Mouse (Mus musculus) lung, embryonic 14.5 days (tissue): Measurements from ENCODE around the gene Coq10a. TPM values are rescaled to one million over a fixed set of nuclear protein-coding genes. Genes with fewer than 3 reads are reported as not detected.

Source experiments
- ATAC-seq: fragments of 200-750 bp; cut with Nextera tagmentation; 2 replicates; pipeline ENCODE4 v1.8.0; 2017; ENCODE audit warnings: mild to moderate bottlenecking, moderate TSS enrichment, moderate library complexity; ENCODE audit not compliant: insufficient read depth
- DNase-seq: peaks from one replicate; pipeline ENCODE4 v3.0.0-alpha.2; 2015
- H3K27ac ChIP-seq: fragments of 300-500 bp; sonication (generic); 2 replicates; pipeline ENCODE4 v1.5.1; 2014; ENCODE audit warnings: low read depth, mild to moderate bottlenecking, moderate library complexity
- H3K27me3 ChIP-seq: fragments of 300-500 bp; sonication (generic); 2 replicates; pipeline ENCODE4 v1.6.1; 2014; ENCODE audit warnings: low read length, control low read depth; ENCODE audit not compliant: insufficient read depth
- H3K36me3 ChIP-seq: fragments of 300-500 bp; sonication (generic); 2 replicates; pipeline ENCODE4 v1.6.1; 2014; ENCODE audit warnings: control low read depth; ENCODE audit not compliant: insufficient read depth
- H3K4me1 ChIP-seq: fragments of 300-500 bp; sonication (generic); 2 replicates; pipeline ENCODE4 v1.6.1; 2014; ENCODE audit warnings: antibody characterized with exemption, control low read depth; ENCODE audit not compliant: insufficient read depth
- H3K4me2 ChIP-seq: fragments of 300-500 bp; sonication (generic); 2 replicates; pipeline ENCODE4 v1.6.1; 2014; ENCODE audit warnings: mild to moderate bottlenecking
- H3K4me3 ChIP-seq: fragments of 300-500 bp; sonication (generic); 2 replicates; pipeline ENCODE4 v1.5.1; 2014; ENCODE audit warnings: low read depth, low read length
- H3K9ac ChIP-seq: fragments of 300-500 bp; sonication (generic); 2 replicates; pipeline ENCODE4 v1.6.1; 2014
- H3K9me3 ChIP-seq: fragments of 300-500 bp; sonication (generic); 2 replicates; pipeline ENCODE4 v1.6.1; 2016; ENCODE audit warnings: low read depth, low read length, control low read depth
- CTCF ChIP-seq: IDR thresholded peaks from 2 replicates; pipeline ENCODE4 v1.5.1; 2016; ENCODE audit warnings: antibody characterized with exemption, low read depth
- WGBS: fragments of 180-500 bp; shearing (Covaris S2); extraction: QIAGEN DNeasy Blood & Tissue Kit; methylation state at CpG from one replicate; pipeline ENCODE4 v1.1.7; 2014; 5-methylcytosine and 5-hydroxymethylcytosine counted together
- polyA plus RNA-seq: library from polyadenylated mRNA; unstranded; fragments of >200 nt; fragmentation: Nextera tagmentation; extraction: Ambion mirVana; gene quantifications from 2 replicates; pipeline ENCODE4 v1.2.1, GENCODE M21; 2014

Gene Coq10a
- polyA plus RNA-seq, 1 experiment from 2014 or later = 12.8 TPM

DNA sequence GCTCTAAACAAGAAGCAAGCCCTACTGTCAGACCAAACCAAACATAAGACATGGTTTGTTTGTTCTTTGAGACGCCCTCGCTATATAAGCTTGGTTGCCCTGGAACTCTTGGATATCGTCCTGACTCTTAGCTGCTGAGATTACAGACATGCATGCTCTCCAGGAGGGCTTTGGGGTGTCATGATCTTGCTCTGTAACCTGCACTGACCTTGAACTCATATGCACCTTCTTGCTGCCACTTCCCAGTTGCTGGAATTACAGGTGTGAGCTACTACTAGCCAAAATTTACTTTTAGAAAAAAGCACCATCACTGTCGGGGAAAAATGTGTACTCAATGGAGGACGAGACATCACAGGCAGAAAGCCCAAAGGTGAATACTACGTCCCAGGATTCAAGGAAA, 802 bp upstream of the Coq10a start:
- peaks cover 6% of the 10 kb centered on the region for H3K36me3 ChIP-seq
- H3K4me1 ChIP-seq = peaks cover 8% of the 10 kb centered on the region
- H3K27me3 ChIP-seq = no peaks in the 10 kb centered on the region
- ATAC-seq (no peak), DNase-seq (no peak)
- WGBS = 69% methylated on average over 6 of the region's 6 CpGs
- H3K4me2 ChIP-seq = peak overlapping the region; percentile 93
- 0 out of 2 replicates have a peak overlapping the region, but pooled peaks have one; percentile 70 for H3K9ac ChIP-seq
- no peaks in the 10 kb centered on the region for H3K9me3 ChIP-seq
- no peak for TF ChIP-seq CTCF
- H3K4me3 ChIP-seq = peak overlapping the region; percentile 69
- peak overlapping the region; percentile 96 for H3K27ac ChIP-seq

DNA sequence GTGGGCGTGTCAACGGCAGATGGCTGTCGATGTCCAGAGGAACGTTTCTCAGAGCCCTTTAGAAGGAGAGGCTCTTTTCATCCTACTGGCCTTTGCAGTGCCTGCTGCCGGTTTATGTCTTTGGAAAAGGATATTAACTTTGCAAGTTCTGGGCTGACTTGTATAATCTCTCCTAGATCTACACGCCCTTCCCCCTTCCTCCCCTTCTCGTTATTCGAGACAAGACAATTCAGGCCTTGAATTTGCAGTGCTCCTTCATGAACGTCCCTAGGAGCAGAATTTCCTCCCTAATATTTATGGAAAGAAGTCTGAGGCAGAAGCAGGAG, 384 bp upstream of the Coq10a start:
- no peaks in the 10 kb centered on the region for H3K9me3 ChIP-seq
- no peak for TF ChIP-seq CTCF
- DNase-seq (no peak), ATAC-seq (no peak)
- H3K4me1 ChIP-seq = peaks cover 8% of the 10 kb centered on the region
- 3% methylated on average over 9 of the region's 9 CpGs for WGBS
- peak overlapping the region; percentile 93 for H3K4me2 ChIP-seq
- H3K27ac ChIP-seq = peak overlapping the region; percentile 96
- peak overlapping the region; percentile 70 for H3K9ac ChIP-seq
- H3K4me3 ChIP-seq = peak overlapping the region; percentile 69
- no peaks in the 10 kb centered on the region for H3K27me3 ChIP-seq
- H3K36me3 ChIP-seq = peaks cover 6% of the 10 kb centered on the region

DNA sequence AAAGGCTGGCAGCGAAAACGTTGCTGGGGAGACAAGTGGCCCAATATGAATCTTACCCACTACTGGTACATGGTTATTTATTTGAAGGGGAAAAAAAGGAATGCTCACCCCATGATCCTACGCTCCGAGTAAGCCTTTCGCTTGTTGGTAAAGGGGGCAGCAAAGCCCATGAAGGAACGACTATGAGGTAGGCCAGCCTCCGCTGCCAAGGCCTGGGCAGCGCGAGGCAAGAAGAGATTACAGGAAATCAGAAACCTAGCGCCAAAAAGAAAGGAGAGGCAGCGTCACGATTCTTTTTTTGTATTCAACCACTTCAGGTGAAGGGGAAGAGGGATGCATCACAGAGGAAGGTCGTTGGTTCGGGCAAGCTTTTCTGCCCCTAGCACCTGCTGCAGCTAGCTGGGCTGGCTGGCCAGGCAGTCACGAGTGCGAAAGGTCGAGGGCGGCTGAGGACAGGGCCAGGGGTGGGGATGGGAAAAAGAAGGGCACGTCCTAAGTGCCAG, 847 bp downstream of the Coq10a start:
- no peak for ATAC-seq
- H3K4me1 ChIP-seq = peaks cover 8% of the 10 kb centered on the region
- peak overlapping the region; percentile 70 for H3K9ac ChIP-seq
- no peaks in the 10 kb centered on the region for H3K9me3 ChIP-seq
- peak overlapping the region; percentile 93 for H3K4me2 ChIP-seq
- no peak for DNase-seq
- peak overlapping the region; percentile 69 for H3K4me3 ChIP-seq
- WGBS = 15% methylated on average over 19 of the region's 19 CpGs
- H3K27me3 ChIP-seq = no peaks in the 10 kb centered on the region
- H3K36me3 ChIP-seq = peaks cover 15% of the 10 kb centered on the region
- TF ChIP-seq CTCF = no peak
- H3K27ac ChIP-seq = peak overlapping the region; percentile 96

DNA sequence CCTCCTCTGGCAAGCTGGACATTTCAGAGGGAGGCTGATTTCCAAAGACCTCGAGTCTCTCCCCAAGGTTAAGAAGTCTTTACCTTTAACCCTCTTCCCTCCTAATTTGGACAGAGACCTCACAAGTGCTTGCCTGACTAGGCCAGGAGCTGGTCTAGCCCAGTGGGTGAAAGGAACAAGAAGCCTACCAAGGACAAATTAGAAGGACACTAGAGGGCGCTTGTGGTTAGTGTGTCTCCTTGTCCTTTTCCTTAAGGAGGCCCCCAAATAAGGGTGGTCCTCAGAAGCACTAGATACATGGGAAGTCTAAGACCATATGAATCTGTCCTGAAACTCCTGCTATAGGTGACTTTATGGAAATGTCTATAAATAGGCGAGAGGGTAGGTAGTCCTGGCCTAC, 6.2 kb downstream of the Coq10a start:
- H3K27me3 ChIP-seq = no peaks in the 10 kb centered on the region
- H3K4me3 ChIP-seq = no peak overlapping the region
- no peak for ATAC-seq
- no peak overlapping the region for H3K9ac ChIP-seq
- 38% methylated on average over 3 of the region's 3 CpGs for WGBS
- DNase-seq = peak; percentile 85
- peaks cover 69% of the 10 kb centered on the region for H3K36me3 ChIP-seq
- H3K4me1 ChIP-seq = peaks cover 2% of the 10 kb centered on the region
- peak; percentile 56 for TF ChIP-seq CTCF
- no peaks in the 10 kb centered on the region for H3K9me3 ChIP-seq
- H3K27ac ChIP-seq = no peak overlapping the region
- no peak overlapping the region for H3K4me2 ChIP-seq

DNA sequence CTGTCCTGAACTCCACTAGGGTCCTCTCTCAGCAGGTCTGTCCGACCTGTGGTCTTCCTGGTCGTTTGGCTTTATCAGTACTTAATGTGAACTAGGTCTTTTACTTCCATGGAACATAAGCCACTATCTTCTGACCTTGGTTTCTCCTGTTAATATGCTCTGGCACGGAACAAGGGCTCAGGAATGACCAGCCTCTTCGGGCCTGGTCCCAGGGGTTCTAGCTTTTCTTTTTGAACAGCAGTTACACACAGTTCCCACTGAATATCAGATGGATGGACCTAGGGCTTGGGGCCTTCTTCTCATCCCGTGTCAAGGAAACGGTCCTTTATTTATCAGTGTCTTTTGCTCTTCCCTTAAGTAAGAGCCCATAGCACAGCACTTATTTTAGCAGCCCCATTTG, 7.0 kb downstream of the Coq10a start:
- DNase-seq (no peak), ATAC-seq (no peak)
- Histone ChIP-seq H3K9me3 (no peaks in the 10 kb centered on the region), H3K27me3 (no peaks in the 10 kb centered on the region), H3K27ac (no peak overlapping the region), H3K4me2 (no peak overlapping the region), H3K9ac (no peak overlapping the region), H3K4me1 (no peaks in the 10 kb centered on the region), H3K4me3 (no peak overlapping the region), H3K36me3 (peaks cover 77% of the 10 kb centered on the region)
- no peak for TF ChIP-seq CTCF
- WGBS = 91% methylated on average over 6 of the region's 6 CpGs

DNA sequence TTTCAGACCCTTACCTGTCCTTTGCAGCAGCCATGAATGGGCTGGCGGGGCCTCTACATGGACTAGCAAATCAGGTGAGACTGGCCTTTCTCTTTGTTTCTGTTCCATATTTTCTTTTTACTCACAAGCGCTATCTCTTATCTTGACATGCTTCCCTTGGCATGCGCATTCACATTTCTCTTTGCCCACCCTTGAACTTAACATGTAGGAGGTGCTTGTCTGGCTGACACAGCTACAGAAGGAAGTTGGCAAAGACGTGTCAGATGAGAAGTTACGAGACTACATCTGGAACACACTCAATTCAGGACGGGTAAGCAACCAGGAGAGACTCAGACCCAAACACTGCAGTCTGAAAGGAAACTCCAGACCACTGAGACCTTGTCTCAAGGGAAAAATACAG, 9.6 kb downstream of the Coq10a start:
- Histone ChIP-seq H3K27me3 (no peaks in the 10 kb centered on the region), H3K4me1 (no peaks in the 10 kb centered on the region), H3K27ac (no peak overlapping the region), H3K4me3 (no peak overlapping the region), H3K9ac (no peak overlapping the region), H3K9me3 (no peaks in the 10 kb centered on the region), H3K36me3 (peaks cover 77% of the 10 kb centered on the region), H3K4me2 (no peak overlapping the region)
- TF ChIP-seq CTCF = no peak
- ATAC-seq (no peak), DNase-seq (no peak)
- WGBS = 76% methylated on average over 6 of the region's 6 CpGs

DNA sequence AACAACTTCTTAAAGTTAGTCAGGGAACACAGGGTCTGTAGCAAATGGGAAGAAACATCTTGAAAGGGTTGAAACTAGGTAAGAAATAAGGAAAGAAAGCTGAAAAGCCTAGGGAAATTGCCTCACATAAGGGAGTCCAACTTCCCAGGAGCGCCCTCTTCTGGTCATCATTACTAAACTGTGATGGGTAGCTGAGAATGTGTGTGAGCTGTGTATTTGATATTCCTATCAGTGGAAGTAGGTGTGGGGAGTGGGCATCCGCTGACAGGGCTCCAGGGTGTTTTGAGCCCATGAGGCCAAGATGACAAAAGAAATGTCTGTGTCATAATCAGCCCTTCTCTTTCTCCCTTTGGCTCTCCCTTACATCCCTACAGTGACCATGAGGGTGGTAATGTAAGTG, 10.0 kb downstream of the Coq10a start:
- H3K4me1 ChIP-seq = no peaks in the 10 kb centered on the region
- no peaks in the 10 kb centered on the region for H3K9me3 ChIP-seq
- ATAC-seq = 0 out of 2 replicates have a peak, but pooled peaks have one; percentile 50
- TF ChIP-seq CTCF = peak; percentile 65
- peaks cover 81% of the 10 kb centered on the region for H3K36me3 ChIP-seq
- 50% methylated on average over 2 of the region's 2 CpGs for WGBS
- H3K4me3 ChIP-seq = no peak overlapping the region
- no peaks in the 10 kb centered on the region for H3K27me3 ChIP-seq
- H3K4me2 ChIP-seq = no peak overlapping the region
- H3K9ac ChIP-seq = no peak overlapping the region
- no peak overlapping the region for H3K27ac ChIP-seq
- peak; percentile 85 for DNase-seq

DNA sequence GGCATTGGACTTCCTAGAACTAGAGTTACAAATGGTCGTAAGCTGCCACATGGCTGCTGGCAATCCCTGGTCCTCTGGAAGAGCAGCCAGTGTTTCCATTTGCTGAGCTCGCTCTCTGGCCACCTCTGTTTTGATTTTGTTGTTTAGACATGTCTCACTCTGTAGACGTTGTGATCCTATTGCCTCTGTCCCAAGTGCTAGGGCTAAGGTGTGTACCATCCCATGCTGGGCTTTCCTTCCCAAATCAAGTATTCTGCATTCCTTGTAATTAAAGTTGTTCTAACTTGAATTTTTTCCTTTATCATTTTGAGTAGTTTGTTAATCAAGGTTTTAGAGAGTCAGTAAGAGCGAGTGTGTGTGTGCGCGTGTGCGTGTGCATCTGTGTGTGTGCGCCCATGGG, 21.3 kb downstream of the Coq10a start:
- H3K4me3 ChIP-seq = no peak overlapping the region
- peaks cover 33% of the 10 kb centered on the region for H3K36me3 ChIP-seq
- H3K4me1 ChIP-seq = peaks cover 10% of the 10 kb centered on the region; the same call in 1 of the 2 replicates
- no peaks in the 10 kb centered on the region for H3K9me3 ChIP-seq
- H3K4me2 ChIP-seq = no peak overlapping the region
- TF ChIP-seq CTCF = no peak
- no peak for DNase-seq
- no peak overlapping the region for H3K9ac ChIP-seq
- H3K27me3 ChIP-seq = no peaks in the 10 kb centered on the region
- no peak for ATAC-seq
- H3K27ac ChIP-seq = no peak overlapping the region
- 84% methylated on average over 8 of the region's 8 CpGs for WGBS
